Mouse (Mus musculus) bone marrow, adult 2 months (tissue): ENCODE results near the gene Prpsap1. TPM values are rescaled to one million over a fixed set of nuclear protein-coding genes. Genes with fewer than 3 reads are reported as not detected.
"Not testable (repeated sequence)": the region's sequence is repeated elsewhere in the genome, so short reads cannot be mapped to it uniquely, and the experiment has no call there.

Source experiments
- H3K27ac ChIP-seq: fragments of 200-500 bp; 2 replicates; pipeline ENCODE4 v1.5.1; 2012; ENCODE audit warnings: low read depth, mild to moderate bottlenecking, control low read depth, inconsistent platforms, low read length; ENCODE audit not compliant: control insufficient read depth, poor library complexity, insufficient read depth
- H3K4me1 ChIP-seq: fragments of 200-500 bp; 2 replicates; pipeline ENCODE4 v1.6.1; 2011; ENCODE audit warnings: low read length; ENCODE audit not compliant: control insufficient read depth, insufficient read depth
- H3K4me3 ChIP-seq: fragments of 200-500 bp; replicated peaks from 2 replicates; pipeline ENCODE3; 2011; ENCODE audit warnings: mild to moderate bottlenecking, low read depth, low read length, control low read depth; ENCODE audit not compliant: control insufficient read depth
- CTCF ChIP-seq: fragments of 200-500 bp; IDR thresholded peaks from 2 replicates; pipeline ENCODE4 v1.5.1; 2011; ENCODE audit warnings: low read length, control low read depth; ENCODE audit not compliant: control insufficient read depth, insufficient read depth
- POLR2A ChIP-seq: fragments of 200-500 bp; IDR thresholded peaks from 2 replicates; pipeline ENCODE4 v1.6.1; 2011; ENCODE audit warnings: low read depth, mild to moderate bottlenecking, control low read depth, low read length, borderline replicate concordance; ENCODE audit not compliant: control insufficient read depth
- WGBS: fragments of 180-500 bp; shearing (Covaris S2); methylation state at CpG from one replicate; pipeline ENCODE4 v1.1.7; 2018; 5-methylcytosine and 5-hydroxymethylcytosine counted together
- polyA plus RNA-seq: library from polyadenylated mRNA; stranded (reverse); fragments of >200 nt; gene quantifications from 2 replicates; pipeline ENCODE4 v1.2.4, GENCODE M21; 2011; ENCODE audit warnings: low replicate concordance; ENCODE audit not compliant: missing spikeins, insufficient read depth, insufficient read length

Prpsap1 gene
- polyA plus RNA-seq, 1 experiment: 41.9 TPM

DNA sequence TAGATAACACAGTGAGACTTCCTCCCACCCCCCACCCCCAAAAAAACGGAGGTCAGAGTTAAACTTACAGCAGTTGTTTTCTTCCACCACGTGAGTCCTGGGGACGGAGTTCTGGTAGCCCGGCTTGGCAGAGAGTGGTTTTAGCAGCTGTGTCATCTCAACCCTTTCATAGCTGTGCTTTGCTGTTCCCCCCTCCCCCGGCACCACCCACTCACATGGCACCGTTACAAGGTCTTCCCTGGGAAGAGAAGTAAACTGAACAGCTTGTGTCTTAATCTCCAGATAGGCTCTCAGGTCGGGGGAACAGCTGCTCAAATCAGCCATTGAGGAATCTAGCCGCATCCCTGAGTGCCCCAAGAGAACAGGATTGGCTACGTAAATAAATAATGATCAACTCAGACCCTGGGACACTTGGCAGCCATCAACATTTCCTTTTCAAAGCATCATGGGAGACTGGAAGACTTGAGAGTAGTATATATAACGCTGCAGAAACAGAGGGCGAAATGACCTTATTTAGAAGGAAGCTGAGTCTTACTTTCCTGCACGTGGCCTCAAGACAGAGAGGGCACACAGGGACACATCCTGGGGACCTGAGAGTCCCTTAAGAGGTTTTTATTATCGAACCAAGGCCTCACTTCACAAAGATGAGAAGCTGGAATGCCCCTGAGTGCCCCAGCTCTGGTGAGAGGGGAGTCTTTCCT is 622 bp upstream of the Prpsap1 start:
- Histone ChIP-seq H3K27ac (no peak overlapping the region), H3K4me1 (no peaks in the 10 kb centered on the region; the same call in 1 of the 2 replicates), H3K4me3 (no peak overlapping the region)
- 70% methylated on average over 13 of the region's 13 CpGs for WGBS
- TF ChIP-seq POLR2A (no peak), CTCF (no peak)

- no peaks in the 10 kb centered on the region; the same call in 1 of the 2 replicates for H3K4me1 ChIP-seq
- H3K27ac ChIP-seq: no peak overlapping the region
- H3K4me3 ChIP-seq: no peak overlapping the region
- 49% methylated on average over 5 of the region's 5 CpGs for WGBS
- TF ChIP-seq CTCF (no peak), POLR2A (no peak)
Measured at GRCm38 (mm10) chr11:116493191-116493590, 811 bp downstream of the Prpsap1 start.

DNA sequence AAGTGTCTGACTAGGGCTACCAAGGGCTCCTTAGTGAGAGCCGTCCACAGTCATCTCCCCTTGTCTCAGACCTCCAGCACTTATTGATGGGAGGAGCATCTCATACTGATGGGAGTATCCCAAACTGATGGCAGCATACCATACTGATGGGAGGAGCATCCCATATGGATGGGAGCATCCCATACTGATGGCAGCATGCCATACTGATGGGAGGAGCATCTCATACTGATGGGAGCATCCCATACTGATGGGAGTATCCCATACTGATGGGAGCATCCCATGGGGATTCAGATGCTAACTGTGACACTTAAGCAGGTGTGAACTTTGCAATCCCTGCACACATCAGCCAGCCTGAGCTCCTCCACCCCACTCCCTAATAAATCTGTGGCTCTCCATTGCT is 1.5 kb downstream of the Prpsap1 start:
- H3K4me3 ChIP-seq, H3K27ac ChIP-seq, H3K4me1 ChIP-seq: not testable (repeated sequence)
- 86% methylated on average over 1 of the region's 1 CpGs for WGBS

GRCm38 (mm10) chr11:116491338-116491737 is 2.7 kb downstream of the Prpsap1 start:
- 69% methylated on average over 6 of the region's 6 CpGs for WGBS
- Histone ChIP-seq H3K4me1 (no peaks in the 10 kb centered on the region; the same call in 1 of the 2 replicates), H3K4me3 (no peak overlapping the region), H3K27ac (no peak overlapping the region)
- no peak for TF ChIP-seq CTCF
- no peak for TF ChIP-seq POLR2A

DNA sequence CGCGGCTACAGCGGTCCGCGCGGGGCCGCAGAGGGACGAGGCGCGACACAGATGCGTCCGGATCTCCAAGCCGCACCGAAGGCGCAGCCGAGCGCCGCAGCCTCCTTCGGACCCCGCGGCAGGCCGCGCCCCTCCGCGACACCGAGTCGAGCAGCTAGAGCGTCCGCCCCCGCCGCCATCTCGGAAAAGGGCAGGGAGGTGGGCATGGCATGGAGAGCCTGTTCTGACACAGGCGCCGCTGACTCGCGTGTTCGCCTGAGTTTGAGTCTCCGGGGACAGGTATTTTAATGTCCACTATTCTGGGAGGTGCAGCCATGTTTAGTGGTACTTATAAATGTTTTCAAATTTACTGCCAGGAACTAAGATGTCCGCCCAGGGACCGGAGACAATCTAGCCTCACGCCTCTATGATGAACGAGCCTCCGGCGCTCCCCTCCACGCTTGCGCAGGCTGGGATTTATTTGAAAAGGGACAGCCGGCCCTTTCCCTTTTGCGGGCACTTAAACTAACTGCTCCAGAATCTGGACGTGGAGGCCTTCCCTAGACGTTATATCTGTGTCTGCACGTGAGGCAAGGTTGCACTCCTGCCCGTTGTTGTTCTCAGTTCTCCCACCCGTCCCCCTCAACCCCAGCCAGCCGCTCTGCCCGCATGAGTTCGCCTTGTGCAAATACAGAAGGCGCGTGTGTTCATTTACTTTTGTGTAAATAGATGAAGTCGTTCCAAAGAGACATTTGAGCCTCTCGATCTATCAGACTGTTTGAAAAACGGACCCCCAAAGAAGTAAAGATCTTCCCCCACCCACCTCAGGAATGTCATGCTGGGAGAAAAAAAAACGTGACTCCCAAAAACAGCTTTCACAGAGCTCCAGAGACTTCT is 3.5 kb downstream of the Prpsap1 start:
- Histone ChIP-seq H3K4me1 (no peaks in the 10 kb centered on the region; the same call in 1 of the 2 replicates), H3K27ac (peak overlapping the region; percentile 60), H3K4me3 (peak overlapping the region; percentile 75)
- WGBS: under 1% methylated on average over 62 of the region's 62 CpGs
- TF ChIP-seq CTCF (no peak; the same call in 1 of the 2 replicates), POLR2A (peak; percentile 74; the same call in 1 of the 2 replicates)

- peak overlapping the region; percentile 60 for H3K27ac ChIP-seq
- peak overlapping the region; percentile 75 for H3K4me3 ChIP-seq
- H3K4me1 ChIP-seq: no peaks in the 10 kb centered on the region; the same call in 1 of the 2 replicates
- TF ChIP-seq CTCF: no peak
- no peak for TF ChIP-seq POLR2A
- under 1% methylated on average over 39 of the region's 39 CpGs for WGBS
Measured at GRCm38 (mm10) chr11:116489771-116490231, 4.2 kb downstream of the Prpsap1 start.

DNA sequence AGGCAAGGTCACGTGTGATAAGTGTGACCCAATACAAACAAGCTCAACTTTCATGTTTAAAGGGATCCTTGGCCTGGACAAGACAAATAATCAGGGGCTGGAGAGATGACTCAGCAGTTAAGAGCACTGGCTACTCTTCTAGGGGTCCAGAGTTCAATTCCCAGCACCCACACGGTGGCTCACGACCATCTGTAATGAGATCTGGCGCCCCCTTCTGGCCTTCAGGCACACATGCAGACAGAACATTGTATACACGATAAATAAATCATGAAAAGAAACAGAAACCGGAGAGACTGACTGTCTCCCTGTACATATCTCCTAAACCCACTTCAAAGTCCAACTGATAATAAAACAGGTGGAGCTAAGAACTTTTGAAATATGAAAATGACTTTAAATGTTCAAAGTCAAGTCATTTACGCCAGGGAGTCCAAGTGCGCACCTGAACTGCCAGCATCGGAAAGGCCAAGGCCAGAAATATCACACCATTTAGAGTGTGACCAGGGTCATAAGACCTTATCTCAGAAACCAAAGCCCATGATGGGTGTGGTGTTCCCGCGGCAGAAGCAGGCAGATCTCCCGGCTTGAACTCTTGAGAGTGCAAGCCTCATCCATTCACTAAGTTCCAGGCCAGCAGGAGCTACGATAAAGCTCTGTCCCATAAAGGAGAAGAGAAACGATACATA is 5.2 kb downstream of the Prpsap1 start:
- TF ChIP-seq CTCF: peak; percentile 50; the same call in 1 of the 2 replicates
- TF ChIP-seq POLR2A: no peak
- no peaks in the 10 kb centered on the region; the same call in 1 of the 2 replicates for H3K4me1 ChIP-seq
- no peak overlapping the region for H3K27ac ChIP-seq
- H3K4me3 ChIP-seq: no peak overlapping the region
- WGBS: 66% methylated on average over 14 of the region's 14 CpGs

DNA sequence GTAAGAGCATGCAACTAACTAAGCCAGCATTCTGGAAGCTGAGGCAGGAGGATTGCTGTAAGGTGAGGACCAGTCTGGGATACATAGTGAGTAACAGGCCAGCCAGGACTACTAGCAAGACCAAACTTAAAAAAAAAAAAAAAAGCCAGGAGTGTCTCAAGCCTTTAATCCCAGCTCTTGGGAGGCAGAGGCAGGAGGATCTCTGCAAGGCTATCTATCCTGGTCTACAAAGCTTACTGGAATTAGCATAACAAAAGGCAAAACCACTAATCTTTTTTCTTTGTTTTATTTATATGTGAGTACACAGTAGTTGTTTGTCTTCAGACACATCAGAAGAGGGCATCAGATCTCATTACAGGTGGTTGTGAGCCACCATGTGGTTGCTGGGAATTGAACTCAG is 5.8 kb downstream of the Prpsap1 start:
- TF ChIP-seq POLR2A (no peak), CTCF (no peak)
- no peak overlapping the region for H3K4me3 ChIP-seq
- H3K4me1 ChIP-seq: no peaks in the 10 kb centered on the region; the same call in 1 of the 2 replicates
- no peak overlapping the region for H3K27ac ChIP-seq
